Mouse (Mus musculus) G1E (cell line): ENCODE results near the gene Peli1. TPM values are rescaled to one million over a fixed set of nuclear protein-coding genes. Genes with fewer than 3 reads are reported as not detected.

Source experiments
- ATAC-seq: 2 replicates; pipeline ENCODE4 v1.8.0; 2016; ENCODE audit warnings: mild to moderate bottlenecking; ENCODE audit not compliant: insufficient number of reproducible peaks, poor library complexity, low FRiP score, severe bottlenecking; ENCODE audit errors: extremely low read depth
- DNase-seq: peaks from one replicate; pipeline ENCODE4 v3.0.0; 2012; ENCODE audit warnings: low spot score
- H3K27me3 ChIP-seq: 2 replicates; pipeline ENCODE4 v1.6.1; 2012; ENCODE audit warnings: mild to moderate bottlenecking, low read length, inconsistent platforms; ENCODE audit not compliant: insufficient read depth
- H3K36me3 ChIP-seq: replicated peaks from 2 replicates; pipeline ENCODE3; 2012; ENCODE audit warnings: mild to moderate bottlenecking, inconsistent platforms
- H3K4me1 ChIP-seq: 2 replicates; pipeline ENCODE4 v1.6.1; 2012; ENCODE audit warnings: low read depth, low read length, inconsistent platforms, mixed read lengths; ENCODE audit not compliant: insufficient read depth
- H3K4me3 ChIP-seq: 2 replicates; pipeline ENCODE4 v1.5.1; 2012; ENCODE audit warnings: low read depth, mild to moderate bottlenecking, inconsistent platforms, low read length, moderate library complexity, mixed read lengths
- H3K9me3 ChIP-seq: replicated peaks from 2 replicates; pipeline ENCODE4 v1.6.1; 2012; ENCODE audit warnings: inconsistent platforms
- CTCF ChIP-seq: IDR thresholded peaks from 2 replicates; pipeline ENCODE4 v1.5.1; 2012; ENCODE audit warnings: low read depth, low read length, inconsistent platforms, mixed read lengths
- GATA1 ChIP-seq: IDR thresholded peaks from 2 replicates; pipeline ENCODE4 v1.6.1; 2012; ENCODE audit warnings: borderline replicate concordance, low read length, inconsistent platforms, mixed read lengths
- GATA2 ChIP-seq: IDR thresholded peaks from 2 replicates; pipeline ENCODE4 v1.6.1; 2012; ENCODE audit warnings: low read depth, low read length, inconsistent platforms, borderline replicate concordance
- POLR2AphosphoS5 ChIP-seq: IDR thresholded peaks from 2 replicates; pipeline ENCODE4 v1.6.1; 2012; ENCODE audit warnings: low read depth, low read length, inconsistent platforms; ENCODE audit not compliant: insufficient replicate concordance
- TAL1 ChIP-seq: conservative IDR thresholded peaks from 2 replicates; pipeline ENCODE4 v1.6.1; 2012; ENCODE audit warnings: low read depth, low read length, inconsistent platforms, mixed read lengths
- polyA plus RNA-seq: library from polyadenylated mRNA; stranded (reverse); fragments of >175 nt; gene quantifications from 2 replicates; pipeline ENCODE4 v1.2.3, GENCODE M21; 2012
- total RNA-seq, 2 experiments: library from RNA; stranded (forward) in 1 of 2; stranded (reverse) in 1 of 2; fragments of 200-1000 nt in 1 of 2; fragments of >200 nt in 1 of 2; fragmentation: Nextera tagmentation in 1 of 2; gene quantifications; 2 replicates each; pipeline ENCODE4 v1.2.3; 2014 to 2017

Peli1 gene
- total and polyA plus RNA-seq, 3 experiments: 16.5 to 35.7 (median 18.3) TPM

DNA sequence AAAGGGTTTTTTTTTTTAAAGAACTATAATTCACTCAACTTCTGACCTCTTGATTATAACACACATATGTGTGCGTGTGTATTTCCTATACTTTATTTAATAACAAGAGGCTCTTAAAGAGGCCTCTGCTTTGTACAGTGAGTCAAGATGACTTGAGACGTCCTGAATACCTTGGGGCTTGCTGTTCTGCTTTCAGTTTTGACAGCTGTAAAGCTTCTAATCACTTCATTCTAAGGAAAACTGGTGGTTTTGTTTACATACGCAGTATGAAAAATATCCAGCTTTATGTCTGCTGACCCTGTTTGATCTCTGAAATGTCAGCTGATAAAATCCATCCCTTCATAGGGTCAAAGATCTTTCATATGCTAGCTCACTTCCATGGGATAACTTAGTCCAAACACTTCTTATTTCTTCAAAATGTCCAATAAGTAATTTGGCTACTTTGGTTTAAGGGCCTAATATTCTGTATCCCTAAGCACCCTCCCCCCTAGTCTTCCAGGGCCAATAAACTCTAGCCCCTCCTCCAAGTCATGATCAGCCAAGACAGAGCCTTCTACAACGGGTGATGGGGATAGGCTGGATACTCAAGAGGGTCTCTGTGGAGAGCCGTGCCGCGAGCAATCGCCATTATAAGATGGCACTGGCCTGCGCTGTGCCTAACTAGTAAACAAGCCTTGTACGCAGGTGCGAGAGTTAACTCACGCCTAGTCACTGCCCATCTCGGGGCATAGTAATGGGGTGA lies 34.8 kb upstream of the Peli1 start:
- Histone ChIP-seq H3K36me3 (no peaks in the 10 kb centered on the region), H3K4me3 (no peak overlapping the region), H3K9me3 (no peaks in the 10 kb centered on the region), H3K27me3 (peaks cover 9% of the 10 kb centered on the region), H3K4me1 (peaks cover 6% of the 10 kb centered on the region; the same call in 1 of the 2 replicates)
- no peak for DNase-seq
- no peak for ATAC-seq
- TF ChIP-seq POLR2AphosphoS5 (no peak), TAL1 (no peak), GATA1 (no peak), GATA2 (no peak), CTCF (no peak)

DNA sequence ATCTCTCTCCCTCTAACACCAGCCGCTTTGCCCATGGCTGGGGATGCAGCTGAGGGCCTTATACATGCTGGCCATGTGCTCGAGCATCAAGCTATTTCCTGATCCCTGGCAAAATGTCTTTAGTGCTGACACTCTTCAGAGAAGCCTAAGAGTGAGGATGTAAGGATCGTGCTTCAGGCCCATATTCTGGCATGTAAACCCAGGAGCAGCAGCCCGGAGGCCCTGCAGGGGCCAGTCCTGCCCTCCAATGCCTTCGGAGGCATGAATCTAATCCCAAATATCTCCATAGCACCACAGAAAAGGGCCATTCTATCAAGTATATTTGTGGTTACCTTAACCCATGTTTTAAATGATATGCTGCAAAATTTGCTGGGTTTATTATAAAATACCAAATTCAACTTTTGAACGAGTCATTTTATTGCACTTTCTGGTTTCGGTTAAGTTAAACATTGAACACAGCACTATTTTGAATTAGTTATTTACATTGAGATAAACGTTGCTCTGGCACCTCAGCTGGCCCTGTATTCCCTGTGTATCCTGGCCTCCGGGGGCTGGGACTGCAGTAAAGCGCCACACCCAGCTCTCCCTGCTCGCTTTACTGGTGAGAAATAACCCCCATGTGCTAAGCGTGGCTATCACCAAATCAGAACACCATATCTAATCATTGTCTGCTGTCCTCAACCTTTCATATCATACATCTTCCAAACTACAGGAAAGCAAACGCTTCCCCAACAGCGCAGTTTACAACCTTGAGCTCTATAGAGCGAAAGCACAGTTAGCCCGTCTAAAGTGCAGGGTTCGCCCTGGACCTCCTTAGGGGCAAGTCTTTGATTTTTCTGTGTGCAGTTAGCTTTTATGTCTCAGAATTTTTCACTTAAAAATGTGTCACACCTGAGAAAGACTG lies 33.3 kb upstream of the Peli1 start:
- no peak for TF ChIP-seq TAL1
- TF ChIP-seq POLR2AphosphoS5: no peak
- no peak for TF ChIP-seq GATA2
- no peak for TF ChIP-seq CTCF
- no peak for TF ChIP-seq GATA1
- Histone ChIP-seq H3K4me1 (peaks cover 8% of the 10 kb centered on the region), H3K27me3 (peaks cover 15% of the 10 kb centered on the region), H3K4me3 (no peak overlapping the region), H3K36me3 (no peaks in the 10 kb centered on the region), H3K9me3 (no peaks in the 10 kb centered on the region)
- DNase-seq (no peak), ATAC-seq (no peak)

DNA sequence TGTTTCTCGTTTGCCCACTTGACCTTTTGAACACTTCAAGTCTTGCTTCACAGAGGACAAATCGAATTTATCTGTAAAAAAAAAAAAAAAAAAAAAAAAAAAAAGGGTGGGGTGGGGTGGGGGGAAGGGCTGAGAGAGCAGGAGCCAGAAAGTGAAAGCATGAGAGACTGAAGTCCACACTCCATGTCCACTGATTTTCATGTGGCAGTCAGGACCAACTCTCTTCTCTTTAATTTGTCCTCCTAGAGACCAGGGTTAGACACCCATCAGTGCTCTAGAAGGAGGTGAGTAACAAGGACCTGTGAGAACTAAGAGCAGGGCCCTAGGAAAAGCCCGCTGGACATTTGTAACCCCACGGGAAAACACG lies 32.7 kb upstream of the Peli1 start:
- H3K4me1 ChIP-seq: peaks cover 8% of the 10 kb centered on the region
- no peak for TF ChIP-seq CTCF
- H3K4me3 ChIP-seq: no peak overlapping the region
- DNase-seq (no peak), ATAC-seq (no peak)
- peaks cover 18% of the 10 kb centered on the region for H3K27me3 ChIP-seq
- no peaks in the 10 kb centered on the region for H3K9me3 ChIP-seq
- H3K36me3 ChIP-seq: no peaks in the 10 kb centered on the region

DNA sequence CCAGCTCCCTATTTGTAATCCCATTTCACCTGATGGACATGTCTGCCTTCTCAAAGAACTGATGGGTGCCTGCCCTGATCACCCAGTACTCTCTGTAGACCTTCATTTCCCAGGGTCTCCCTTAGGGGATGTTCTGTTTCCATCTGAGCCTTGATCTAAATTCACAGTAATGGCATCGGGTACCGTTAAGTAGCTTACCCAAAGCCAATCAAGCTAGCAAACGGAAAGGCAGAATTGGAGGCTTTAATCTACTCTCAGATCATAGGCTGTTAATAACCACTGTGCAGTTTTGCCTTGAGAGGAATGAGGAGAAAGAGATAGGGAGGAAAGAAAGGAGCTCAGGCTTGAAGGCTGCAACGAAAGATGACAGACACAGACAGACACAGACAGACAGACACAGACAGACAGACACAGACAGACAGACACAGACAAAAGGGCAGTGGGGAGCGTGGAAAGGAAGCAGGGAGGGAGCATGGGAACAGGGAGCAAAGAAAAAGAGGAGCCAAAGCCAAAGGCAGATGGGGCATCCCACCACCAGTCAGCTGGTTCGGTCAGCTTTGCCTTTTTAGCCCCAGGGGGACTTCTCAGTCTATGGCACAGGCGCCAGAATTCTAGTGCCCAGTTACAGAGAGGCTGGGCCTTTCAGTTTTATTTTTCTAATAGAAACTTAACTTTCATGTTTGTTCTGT lies 30.6 kb upstream of the Peli1 start:
- ATAC-seq: no peak
- no peaks in the 10 kb centered on the region for H3K36me3 ChIP-seq
- no peak overlapping the region for H3K4me3 ChIP-seq
- H3K27me3 ChIP-seq: peaks cover 25% of the 10 kb centered on the region
- DNase-seq: no peak
- TF ChIP-seq POLR2AphosphoS5 (no peak), CTCF (no peak), GATA1 (no peak), GATA2 (no peak), TAL1 (no peak)
- peaks cover 8% of the 10 kb centered on the region for H3K4me1 ChIP-seq
- H3K9me3 ChIP-seq: no peaks in the 10 kb centered on the region

DNA sequence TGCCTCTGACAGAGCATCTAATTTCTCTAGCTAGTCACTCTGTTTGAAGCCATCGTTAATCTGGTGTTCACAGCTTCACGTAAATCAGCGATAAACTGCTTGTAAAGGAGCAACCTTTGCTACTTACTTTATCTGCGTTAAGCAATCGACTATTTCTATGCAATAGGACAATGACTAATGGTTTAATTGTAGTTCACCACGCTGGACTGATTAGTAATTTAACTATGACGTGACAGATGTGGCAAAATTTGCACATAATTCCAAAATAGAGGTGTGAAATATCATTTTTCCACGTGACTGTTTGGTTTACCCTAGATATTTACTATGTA lies 30.1 kb upstream of the Peli1 start:
- peaks cover 8% of the 10 kb centered on the region for H3K4me1 ChIP-seq
- H3K36me3 ChIP-seq: no peaks in the 10 kb centered on the region
- ATAC-seq (no peak), DNase-seq (no peak)
- no peak overlapping the region for H3K4me3 ChIP-seq
- H3K27me3 ChIP-seq: peaks cover 28% of the 10 kb centered on the region
- no peak for TF ChIP-seq POLR2AphosphoS5
- no peak for TF ChIP-seq CTCF
- no peak for TF ChIP-seq GATA1
- H3K9me3 ChIP-seq: no peaks in the 10 kb centered on the region

DNA sequence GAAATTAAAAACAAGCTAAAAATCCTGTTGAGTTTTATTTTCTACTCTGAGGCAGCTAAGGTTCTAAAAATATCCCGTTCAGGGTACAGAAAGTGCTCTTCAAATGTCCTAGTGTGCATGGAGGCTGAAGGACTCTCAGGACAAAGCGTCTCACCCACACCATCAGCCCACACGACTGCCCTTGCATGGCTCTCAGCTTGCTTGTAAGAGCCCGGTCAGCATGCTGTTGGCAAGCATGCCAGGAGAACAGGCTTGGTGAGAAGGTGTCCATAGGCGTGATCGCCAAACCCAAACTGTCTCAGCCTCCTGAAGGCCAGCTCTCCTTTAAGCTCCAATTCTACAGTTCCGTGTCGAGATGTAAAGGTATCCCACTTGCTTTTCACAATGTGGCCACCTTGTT lies 29.7 kb upstream of the Peli1 start:
- TF ChIP-seq GATA1 (no peak), GATA2 (no peak), TAL1 (no peak), CTCF (no peak), POLR2AphosphoS5 (no peak)
- ATAC-seq (no peak), DNase-seq (no peak)
- Histone ChIP-seq H3K9me3 (no peaks in the 10 kb centered on the region), H3K4me3 (no peak overlapping the region), H3K27me3 (peaks cover 28% of the 10 kb centered on the region), H3K4me1 (peaks cover 8% of the 10 kb centered on the region), H3K36me3 (no peaks in the 10 kb centered on the region)
